Mouse (Mus musculus) liver, postnatal 0 days (tissue): ENCODE results near the gene Cntnap5a. TPM values are rescaled to one million over a fixed set of nuclear protein-coding genes. Genes with fewer than 3 reads are reported as not detected.

Source experiments
- ATAC-seq: fragments of 200-750 bp; cut with Nextera tagmentation; 2 replicates; pipeline ENCODE4 v1.8.0; 2017; ENCODE audit warnings: mild to moderate bottlenecking, moderate library complexity
- DNase-seq: peaks from one replicate; pipeline ENCODE4 v3.0.0-alpha.2; 2016
- H3K27ac ChIP-seq: fragments of 300-500 bp; sonication (generic); 2 replicates; pipeline ENCODE4 v1.5.1; 2014; ENCODE audit warnings: antibody characterized with exemption, moderate library complexity, mild to moderate bottlenecking, low read depth
- H3K27me3 ChIP-seq: fragments of 300-500 bp; sonication (generic); 2 replicates; pipeline ENCODE4 v1.6.1; 2014; ENCODE audit warnings: low read length, control low read depth, mixed read lengths; ENCODE audit not compliant: insufficient read depth
- H3K36me3 ChIP-seq: fragments of 300-500 bp; sonication (generic); replicated peaks from 2 replicates; pipeline ENCODE4 v1.6.1; 2014; ENCODE audit warnings: mild to moderate bottlenecking, control low read depth, low read length, moderate library complexity, mixed read lengths; ENCODE audit not compliant: insufficient read depth
- H3K4me1 ChIP-seq: fragments of 300-500 bp; sonication (generic); 2 replicates; pipeline ENCODE4 v1.6.1; 2014; ENCODE audit warnings: antibody characterized with exemption, mild to moderate bottlenecking, control low read depth; ENCODE audit not compliant: insufficient read depth
- H3K4me2 ChIP-seq: fragments of 300-500 bp; sonication (generic); 2 replicates; pipeline ENCODE4 v1.6.1; 2014; ENCODE audit warnings: low read depth, mild to moderate bottlenecking, low read length, moderate library complexity, mixed read lengths
- H3K4me3 ChIP-seq: fragments of 300-500 bp; sonication (generic); 2 replicates; pipeline ENCODE4 v1.5.1; 2014; ENCODE audit warnings: low read depth, low read length
- H3K9ac ChIP-seq: fragments of 300-500 bp; sonication (generic); replicated peaks from 2 replicates; pipeline ENCODE4 v1.6.1; 2014; ENCODE audit warnings: mild to moderate bottlenecking, moderate library complexity
- H3K9me3 ChIP-seq: fragments of 300-500 bp; sonication (generic); 2 replicates; pipeline ENCODE4 v1.6.1; 2016; ENCODE audit warnings: mild to moderate bottlenecking, control low read depth, low read length, mixed read lengths
- CTCF ChIP-seq: sonication (generic); IDR thresholded peaks from 2 replicates; pipeline ENCODE4 v1.5.1; 2016; ENCODE audit warnings: antibody characterized with exemption, low read depth
- EP300 ChIP-seq: IDR thresholded peaks from 2 replicates; pipeline ENCODE4 v1.6.1; 2016; ENCODE audit warnings: antibody characterized with exemption, low read depth, mild to moderate bottlenecking
- WGBS: fragments of 180-500 bp; shearing (Covaris S2); extraction: QIAGEN DNeasy Blood & Tissue Kit; methylation state at CpG from one replicate; pipeline ENCODE4 v1.1.7; 2014; ENCODE audit not compliant: insufficient replicate concordance; 5-methylcytosine and 5-hydroxymethylcytosine counted together
- polyA plus RNA-seq: library from polyadenylated mRNA; unstranded; fragments of >200 nt; fragmentation: Nextera tagmentation; extraction: Ambion mirVana; gene quantifications from 2 replicates; pipeline ENCODE4 v1.2.1, GENCODE M21; 2015

Gene Cntnap5a
- polyA plus RNA-seq, result not detected in 2 replicates

DNA sequence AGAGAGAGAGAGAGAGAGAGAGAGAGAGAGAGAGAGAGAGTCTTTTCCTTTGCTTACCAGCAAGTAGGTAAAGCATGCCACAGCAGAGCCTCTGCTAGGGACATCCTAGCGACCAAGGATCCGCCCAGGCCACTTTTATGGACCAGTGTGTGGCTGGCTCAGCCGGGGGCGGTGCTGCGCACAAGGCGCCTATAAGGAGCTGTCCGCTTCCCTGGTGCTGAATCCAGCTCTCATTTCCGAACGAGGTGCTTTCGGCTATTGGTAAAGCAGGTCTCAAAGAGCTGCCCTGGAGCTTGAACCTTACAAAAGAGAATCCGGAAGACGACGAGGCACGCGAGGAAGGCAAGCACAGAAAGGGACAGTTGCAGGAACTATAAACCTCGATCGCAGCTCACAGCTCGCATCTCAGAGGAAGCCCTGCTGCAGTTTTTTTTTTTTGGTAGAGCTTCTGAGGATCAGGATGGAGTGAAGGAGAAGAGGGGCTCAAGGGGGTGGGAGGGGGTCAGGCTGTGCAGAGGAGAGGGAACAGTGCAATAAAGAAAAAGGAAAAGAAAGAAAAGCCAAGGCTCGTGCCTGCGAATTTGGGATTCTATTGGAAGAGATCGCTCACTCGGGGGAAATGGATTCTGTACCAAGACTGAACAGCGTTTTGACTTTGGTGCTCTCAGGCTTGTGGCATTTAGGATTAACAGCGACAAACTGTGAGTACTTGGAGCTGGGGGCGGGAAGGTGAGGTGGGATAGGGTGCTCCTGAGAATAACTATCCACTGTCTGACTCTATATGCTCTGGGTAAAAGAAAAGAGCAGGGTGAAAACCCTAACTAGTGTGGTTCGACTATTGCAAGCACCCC lies at the start of gene Cntnap5a:
TSS of gene Cntnap5a (plus strand) at position 239 of the 851 bp plus-strand sequence.
- Histone ChIP-seq H3K4me2 (no peak within 1 kb of the TSS), H3K4me3 (no peak within 1 kb of the TSS), H3K27ac (no peak within 1 kb of the TSS), H3K4me1 (no peaks in the 10 kb centered on the region), H3K27me3 (no peaks in the 10 kb centered on the region), H3K9ac (no peak within 1 kb of the TSS), H3K36me3 (no peaks in the 10 kb centered on the region), H3K9me3 (no peaks in the 10 kb centered on the region)
- no peak for TF ChIP-seq EP300
- TF ChIP-seq CTCF, result no peak
- ATAC-seq (no peak), DNase-seq (peak; percentile 29)
- 12% methylated on average over 26 of the region's 26 CpGs for WGBS

DNA sequence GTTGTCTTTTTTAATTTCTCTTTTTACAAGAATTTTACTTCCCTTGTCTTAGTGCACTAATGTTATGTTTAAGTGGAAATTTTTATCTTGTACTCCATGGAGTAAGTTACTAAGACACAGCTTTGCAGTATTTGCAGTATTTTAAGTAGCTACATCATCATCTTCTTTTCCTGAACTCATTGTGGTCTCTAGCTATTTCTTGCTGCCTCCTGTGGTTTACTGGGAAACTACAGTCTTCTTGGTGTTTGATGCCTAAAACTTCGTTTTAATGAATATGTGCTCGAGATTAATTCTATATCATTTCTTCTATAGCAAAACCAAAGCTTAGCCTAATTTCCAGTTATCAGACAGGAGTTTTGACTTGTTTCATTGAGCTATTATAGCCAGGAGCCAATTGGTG lies 37.6 kb upstream of the Cntnap5a start:
- Histone ChIP-seq H3K36me3 (no peaks in the 10 kb centered on the region), H3K4me2 (no peak overlapping the region), H3K9me3 (no peaks in the 10 kb centered on the region), H3K27me3 (no peaks in the 10 kb centered on the region), H3K9ac (no peak overlapping the region), H3K4me3 (no peak overlapping the region), H3K4me1 (no peaks in the 10 kb centered on the region), H3K27ac (no peak overlapping the region)
- DNase-seq (no peak), ATAC-seq (no peak)
- 69% methylated on average over 2 of the region's 2 CpGs for WGBS
- no peak for TF ChIP-seq CTCF
- TF ChIP-seq EP300, result no peak

DNA sequence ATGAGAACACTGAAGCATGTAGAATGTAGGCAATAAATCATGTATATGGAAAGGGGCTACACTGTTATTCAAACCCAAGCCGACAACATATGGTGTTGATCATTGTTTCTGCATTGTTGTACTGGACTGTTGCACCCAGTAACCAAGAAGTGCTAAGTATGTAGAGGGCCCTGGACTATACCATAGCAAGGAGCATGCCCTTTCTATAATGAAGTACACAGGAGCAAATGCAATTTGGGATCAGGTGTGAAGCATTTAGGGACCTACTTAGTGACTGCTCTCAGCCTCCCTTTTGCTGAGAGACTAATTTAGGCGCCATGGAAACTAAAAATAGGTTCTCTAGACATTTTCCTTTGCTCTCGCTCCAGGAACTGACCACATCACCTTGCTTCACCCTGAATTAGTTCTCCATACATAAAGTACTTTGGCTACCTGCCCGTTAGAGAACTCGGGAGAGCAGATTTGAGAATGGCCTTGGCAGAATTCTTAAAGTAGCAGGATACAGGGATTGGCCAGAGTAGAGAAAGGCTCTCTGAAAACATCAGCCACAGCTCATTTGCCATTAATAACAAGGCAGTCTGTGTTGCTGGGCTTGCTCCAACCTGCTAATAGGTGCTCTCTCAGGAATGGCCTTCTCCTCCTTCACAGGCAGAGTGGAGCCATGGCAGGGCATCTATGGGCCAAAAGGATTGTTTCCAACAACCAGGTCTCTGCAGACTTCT lies 26.1 kb upstream of the Cntnap5a start:
- Histone ChIP-seq H3K27ac (no peak overlapping the region), H3K4me2 (no peak overlapping the region), H3K9ac (no peak overlapping the region), H3K4me1 (no peaks in the 10 kb centered on the region), H3K4me3 (no peak overlapping the region), H3K9me3 (no peaks in the 10 kb centered on the region), H3K27me3 (no peaks in the 10 kb centered on the region), H3K36me3 (no peaks in the 10 kb centered on the region)
- DNase-seq (no peak), ATAC-seq (no peak)
- 74% methylated on average over 5 of the region's 5 CpGs for whole genome bisulfite sequencing
- TF ChIP-seq EP300 (no peak), CTCF (no peak)

DNA sequence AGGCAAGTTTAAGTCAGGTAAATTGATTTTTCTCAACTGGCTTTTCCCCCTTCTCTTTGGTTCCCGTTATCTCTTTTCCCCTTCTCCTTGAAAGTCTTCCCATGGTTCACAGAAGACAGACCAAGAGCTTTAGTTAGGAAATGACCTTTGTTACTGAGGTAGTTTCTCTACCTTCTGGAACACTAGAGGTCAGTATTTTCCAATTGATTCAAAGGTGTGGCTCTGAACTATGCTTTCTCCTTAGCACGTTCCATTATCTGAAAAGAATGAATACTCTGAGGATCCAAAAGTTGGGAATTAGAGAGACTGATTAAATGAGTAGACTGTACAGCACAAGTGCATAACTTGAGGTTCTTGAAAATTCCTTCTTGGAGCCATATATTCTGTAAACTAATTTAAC lies 1.9 kb downstream of the Cntnap5a start:
- no peak overlapping the region for H3K4me3 ChIP-seq
- H3K9ac ChIP-seq, result no peak overlapping the region
- no peak for ATAC-seq
- H3K27me3 ChIP-seq, result no peaks in the 10 kb centered on the region
- no peaks in the 10 kb centered on the region for H3K36me3 ChIP-seq
- TF ChIP-seq CTCF (no peak), EP300 (no peak)
- no peak overlapping the region for H3K4me2 ChIP-seq
- DNase-seq, result no peak
- H3K9me3 ChIP-seq, result no peaks in the 10 kb centered on the region
- H3K27ac ChIP-seq, result no peak overlapping the region
- WGBS, result 24% methylated on average over 2 of the region's 2 CpGs
- H3K4me1 ChIP-seq, result no peaks in the 10 kb centered on the region

DNA sequence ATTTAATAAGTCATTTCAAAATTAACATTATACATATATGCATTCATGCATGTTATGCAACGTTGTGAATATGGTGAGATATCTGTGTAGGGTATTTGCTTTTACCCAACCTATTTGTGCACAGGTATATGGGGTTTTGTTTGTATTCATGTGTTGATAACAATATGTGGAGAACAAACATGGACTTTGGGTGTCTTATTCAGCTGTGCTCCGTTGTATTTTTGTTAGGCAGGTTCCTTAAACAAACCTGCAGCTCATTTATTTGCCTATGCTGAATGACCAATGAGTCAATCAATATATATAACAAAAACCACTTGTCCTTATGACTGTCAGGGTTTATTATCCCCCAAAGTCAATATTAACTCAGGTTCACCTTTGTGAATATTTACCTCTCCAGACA lies 15.2 kb downstream of the Cntnap5a start:
- no peak overlapping the region for H3K4me3 ChIP-seq
- no peak overlapping the region for H3K27ac ChIP-seq
- DNase-seq (no peak), ATAC-seq (no peak)
- H3K27me3 ChIP-seq, result no peaks in the 10 kb centered on the region
- 43% methylated on average over 2 of the region's 2 CpGs for WGBS
- H3K9ac ChIP-seq, result no peak overlapping the region
- H3K4me1 ChIP-seq, result no peaks in the 10 kb centered on the region
- TF ChIP-seq CTCF (no peak), EP300 (no peak)
- no peaks in the 10 kb centered on the region; the same call in 1 of the 2 replicates for H3K9me3 ChIP-seq
- H3K4me2 ChIP-seq, result no peak overlapping the region
- no peaks in the 10 kb centered on the region for H3K36me3 ChIP-seq

DNA sequence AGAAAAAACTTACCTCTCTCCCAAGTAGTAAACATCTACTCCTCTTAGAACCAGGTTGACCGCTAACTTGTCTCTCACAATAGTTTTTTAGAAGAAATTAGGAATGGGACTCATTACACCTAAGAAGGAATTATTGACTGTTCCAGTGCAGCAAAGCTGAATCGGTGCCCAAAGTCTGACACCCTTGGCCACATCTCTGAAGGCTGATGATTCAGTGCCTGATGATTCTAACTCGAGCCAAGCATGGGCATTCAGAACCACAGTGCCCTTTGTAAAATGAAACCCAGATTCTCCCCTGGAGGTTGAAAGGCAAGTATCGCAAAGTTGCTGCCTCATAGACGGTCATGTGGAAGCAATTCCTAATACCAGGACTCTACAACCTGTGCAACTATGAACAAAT lies 58.0 kb downstream of the Cntnap5a start:
- no peaks in the 10 kb centered on the region for H3K27me3 ChIP-seq
- DNase-seq (no peak), ATAC-seq (no peak)
- H3K4me3 ChIP-seq, result no peak overlapping the region
- H3K4me2 ChIP-seq, result no peak overlapping the region
- no peaks in the 10 kb centered on the region for H3K36me3 ChIP-seq
- H3K27ac ChIP-seq, result no peak overlapping the region
- WGBS, result 76% methylated on average over 5 of the region's 5 CpGs
- no peak overlapping the region for H3K9ac ChIP-seq
- H3K9me3 ChIP-seq, result no peaks in the 10 kb centered on the region
- H3K4me1 ChIP-seq, result no peaks in the 10 kb centered on the region
- TF ChIP-seq CTCF, result no peak
- no peak for TF ChIP-seq EP300
